Mouse (Mus musculus): ENCODE data around the gene Shf. TPM values are rescaled to one million over a fixed set of nuclear protein-coding genes. Genes with fewer than 3 reads are reported as not detected.

The Shf gene
- polyA plus RNA-seq, 1 experiment, result 14.7 TPM

DNA sequence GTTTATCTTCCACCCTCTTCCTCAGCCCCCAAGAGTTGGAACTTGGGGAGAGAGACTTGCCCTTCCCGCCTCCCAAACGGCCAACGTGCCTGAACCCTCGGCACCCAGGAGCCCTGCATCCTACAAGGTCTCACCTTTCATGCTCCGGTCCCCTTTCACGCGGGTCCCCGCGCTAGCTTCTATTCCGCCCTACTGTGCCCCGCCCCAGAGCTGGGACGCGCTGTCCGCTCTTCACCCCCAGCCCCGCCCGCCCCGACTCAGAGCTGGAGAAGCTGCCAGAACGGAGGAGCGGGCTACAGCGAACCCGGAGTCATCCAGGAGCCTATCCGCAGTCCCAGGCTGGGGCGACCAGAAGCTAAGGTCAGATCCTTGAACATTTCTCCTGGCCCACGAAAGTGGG, 55.4 kb downstream of the Shf start, which contains the start of gene Duoxa1:
Gene Duoxa1 (minus strand): TSS at position 195 of the 400 bp plus-strand sequence.
- peaks cover 4% of the 10 kb centered on the region; the same call in 1 of the 2 replicates for H3K4me1 ChIP-seq (ENCODE audit: control insufficient read depth, insufficient read depth, low read length)
- 6% methylated on average over 24 of the region's 24 CpGs for WGBS
- no peak within 1 kb of the TSS for H3K27ac ChIP-seq (ENCODE audit: insufficient read depth, low read depth, low read length)
- H3K4me3 ChIP-seq (ENCODE audit: insufficient read depth, low read depth, low read length), result no peak within 1 kb of the TSS
- no peak for DNase-seq
- TF ChIP-seq POLR2A (IDR thresholded peaks at IDR 0.05; ENCODE audit: low read depth, low read length) (no peak), CTCF (conservative IDR thresholded peaks at IDR 0.05; ENCODE audit: insufficient read depth, insufficient read length, low read depth, low read length) (no peak)
- H3K27me3 ChIP-seq (replicated peaks; ENCODE audit: control insufficient read depth, insufficient read depth, low read length), result no peaks in the 10 kb centered on the region
- H3K36me3 ChIP-seq (ENCODE audit: control insufficient read depth, insufficient read depth, low read length), result no peaks in the 10 kb centered on the region

DNA sequence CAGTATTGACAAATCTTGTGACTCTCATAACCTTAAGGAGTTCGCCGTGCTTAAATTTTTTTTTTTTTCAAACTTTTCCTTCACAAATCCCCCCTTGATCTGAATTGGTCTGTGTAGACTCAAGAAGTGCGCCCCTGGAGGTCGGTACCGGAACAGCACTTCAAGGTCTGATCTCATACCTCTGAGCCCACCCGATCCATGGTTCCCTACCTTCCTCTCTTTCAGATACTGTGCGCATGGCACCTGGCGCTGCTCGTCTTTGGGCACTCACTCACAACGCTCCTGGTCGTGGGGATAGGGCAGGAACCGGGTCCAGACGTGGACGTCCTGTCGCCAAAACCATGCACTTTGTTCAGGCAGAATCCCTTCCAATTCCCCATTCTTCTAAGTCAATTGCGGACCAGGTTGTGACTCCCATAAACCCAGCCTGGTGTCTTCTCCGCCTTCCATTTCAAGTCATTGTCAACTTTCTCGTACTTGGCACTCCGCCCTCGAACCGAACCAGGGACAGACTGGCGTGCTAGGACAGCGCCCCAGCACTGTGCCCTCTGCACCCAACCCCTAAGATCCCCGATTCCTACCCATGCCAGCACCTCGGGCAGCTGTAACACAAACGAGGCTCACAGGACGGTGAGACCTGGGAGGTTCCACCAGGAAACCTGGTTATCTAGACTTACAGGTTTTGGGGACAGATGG, 56.1 kb downstream of the Shf start:
- Histone ChIP-seq H3K4me3 (ENCODE audit: insufficient read depth, low read depth, low read length) (no peak overlapping the region), H3K27me3 (replicated peaks; ENCODE audit: control insufficient read depth, insufficient read depth, low read length) (no peaks in the 10 kb centered on the region), H3K4me1 (ENCODE audit: control insufficient read depth, insufficient read depth, low read length) (peaks cover 4% of the 10 kb centered on the region; the same call in 1 of the 2 replicates), H3K36me3 (ENCODE audit: control insufficient read depth, insufficient read depth, low read length) (no peaks in the 10 kb centered on the region), H3K27ac (ENCODE audit: insufficient read depth, low read depth, low read length) (no peak overlapping the region)
- peak; percentile 65 for TF ChIP-seq CTCF (conservative IDR thresholded peaks at IDR 0.05; ENCODE audit: insufficient read depth, insufficient read length, low read depth, low read length)
- TF ChIP-seq POLR2A (IDR thresholded peaks at IDR 0.05; ENCODE audit: low read depth, low read length), result no peak
- 4% methylated on average over 27 of the region's 27 CpGs for WGBS
- DNase-seq, result peak; percentile 53

DNA sequence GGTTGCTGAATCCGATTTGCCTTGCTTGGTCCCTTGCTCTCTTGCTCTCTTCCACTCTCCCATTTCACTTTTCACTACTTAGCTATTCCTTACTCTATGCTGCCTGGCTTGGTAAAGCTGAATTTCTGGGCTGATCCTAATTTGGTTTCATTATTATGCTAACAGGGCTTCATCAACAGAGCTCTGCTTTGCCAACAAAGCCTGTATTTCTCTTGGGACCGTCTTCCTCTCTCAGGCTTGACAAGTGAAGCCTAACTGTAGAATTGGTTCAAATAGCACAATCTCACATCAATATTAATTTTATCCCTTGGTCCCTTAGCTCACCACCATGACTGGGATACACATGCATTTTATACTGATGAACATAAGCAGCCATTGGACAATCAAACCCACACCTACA, 57.4 kb downstream of the Shf start:
- Histone ChIP-seq H3K4me3 (ENCODE audit: insufficient read depth, low read depth, low read length) (no peak overlapping the region), H3K27ac (ENCODE audit: insufficient read depth, low read depth, low read length) (no peak overlapping the region), H3K4me1 (ENCODE audit: control insufficient read depth, insufficient read depth, low read length) (peaks cover 4% of the 10 kb centered on the region; the same call in 1 of the 2 replicates), H3K36me3 (ENCODE audit: control insufficient read depth, insufficient read depth, low read length) (no peaks in the 10 kb centered on the region), H3K27me3 (replicated peaks; ENCODE audit: control insufficient read depth, insufficient read depth, low read length) (no peaks in the 10 kb centered on the region)
- WGBS, result 63% methylated on average over 2 of the region's 2 CpGs
- no peak for DNase-seq
- TF ChIP-seq CTCF (conservative IDR thresholded peaks at IDR 0.05; ENCODE audit: insufficient read depth, insufficient read length, low read depth, low read length) (no peak), POLR2A (IDR thresholded peaks at IDR 0.05; ENCODE audit: low read depth, low read length) (no peak)

DNA sequence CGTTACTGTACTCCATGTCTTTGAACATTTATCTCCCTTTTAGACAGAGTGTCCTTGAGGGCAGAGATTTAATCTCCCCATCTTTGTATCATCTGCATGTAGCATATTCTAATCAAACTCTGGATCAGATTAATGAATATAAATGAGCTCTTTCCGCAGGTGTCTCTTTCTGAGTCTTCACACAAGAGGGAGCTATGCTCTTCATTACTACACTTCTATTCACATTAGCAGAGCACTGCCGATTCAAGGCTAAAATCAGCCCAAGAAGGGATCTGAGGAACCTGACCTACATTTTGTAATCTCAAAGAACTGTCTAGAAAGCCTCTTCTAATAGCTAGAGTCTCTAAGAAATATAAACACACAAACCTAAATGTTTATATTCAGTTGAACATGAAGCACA, 59.3 kb downstream of the Shf start:
- Histone ChIP-seq H3K4me3 (ENCODE audit: insufficient read depth, low read depth, low read length) (no peak overlapping the region), H3K27ac (ENCODE audit: insufficient read depth, low read depth, low read length) (no peak overlapping the region), H3K27me3 (replicated peaks; ENCODE audit: control insufficient read depth, insufficient read depth, low read length) (no peaks in the 10 kb centered on the region), H3K4me1 (ENCODE audit: control insufficient read depth, insufficient read depth, low read length) (peaks cover 4% of the 10 kb centered on the region; the same call in 1 of the 2 replicates), H3K36me3 (ENCODE audit: control insufficient read depth, insufficient read depth, low read length) (no peaks in the 10 kb centered on the region)
- TF ChIP-seq CTCF (conservative IDR thresholded peaks at IDR 0.05; ENCODE audit: insufficient read depth, insufficient read length, low read depth, low read length), result no peak
- TF ChIP-seq POLR2A (IDR thresholded peaks at IDR 0.05; ENCODE audit: low read depth, low read length), result no peak
- WGBS, result 38% methylated on average over 3 of the region's 3 CpGs
- DNase-seq, result no peak

DNA sequence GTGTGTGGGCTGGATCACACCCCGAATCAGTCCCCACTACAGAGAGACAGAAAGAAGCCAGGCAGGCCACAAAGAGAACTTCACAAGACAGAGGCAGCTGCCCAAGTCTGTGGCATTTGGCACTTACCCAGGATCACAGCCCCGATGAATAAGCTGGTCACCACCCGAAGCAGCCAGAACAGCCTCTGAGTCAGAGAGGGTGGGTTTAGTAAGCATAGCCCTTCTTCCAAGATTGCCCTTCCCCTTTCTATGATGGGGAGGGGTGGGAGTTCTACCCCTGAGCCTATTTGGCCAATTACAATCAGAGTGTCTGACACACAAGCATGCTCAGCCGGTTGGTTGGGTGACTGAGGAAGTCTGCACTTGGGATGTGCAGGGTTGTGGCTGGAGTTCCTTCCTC, 62.8 kb downstream of the Shf start:
- DNase-seq, result no peak
- 0 out of 2 replicates have a peak, but pooled peaks cover 3% of the 10 kb centered on the region for H3K27me3 ChIP-seq (replicated peaks; ENCODE audit: control insufficient read depth, insufficient read depth, low read length)
- TF ChIP-seq POLR2A (IDR thresholded peaks at IDR 0.05; ENCODE audit: low read depth, low read length) (no peak), CTCF (conservative IDR thresholded peaks at IDR 0.05; ENCODE audit: insufficient read depth, insufficient read length, low read depth, low read length) (no peak)
- no peaks in the 10 kb centered on the region for H3K36me3 ChIP-seq (ENCODE audit: control insufficient read depth, insufficient read depth, low read length)
- peaks cover 6% of the 10 kb centered on the region; the same call in 1 of the 2 replicates for H3K4me1 ChIP-seq (ENCODE audit: control insufficient read depth, insufficient read depth, low read length)
- H3K4me3 ChIP-seq (ENCODE audit: insufficient read depth, low read depth, low read length), result no peak overlapping the region
- H3K27ac ChIP-seq (ENCODE audit: insufficient read depth, low read depth, low read length), result no peak overlapping the region
- 36% methylated on average over 4 of the region's 4 CpGs for WGBS

DNA sequence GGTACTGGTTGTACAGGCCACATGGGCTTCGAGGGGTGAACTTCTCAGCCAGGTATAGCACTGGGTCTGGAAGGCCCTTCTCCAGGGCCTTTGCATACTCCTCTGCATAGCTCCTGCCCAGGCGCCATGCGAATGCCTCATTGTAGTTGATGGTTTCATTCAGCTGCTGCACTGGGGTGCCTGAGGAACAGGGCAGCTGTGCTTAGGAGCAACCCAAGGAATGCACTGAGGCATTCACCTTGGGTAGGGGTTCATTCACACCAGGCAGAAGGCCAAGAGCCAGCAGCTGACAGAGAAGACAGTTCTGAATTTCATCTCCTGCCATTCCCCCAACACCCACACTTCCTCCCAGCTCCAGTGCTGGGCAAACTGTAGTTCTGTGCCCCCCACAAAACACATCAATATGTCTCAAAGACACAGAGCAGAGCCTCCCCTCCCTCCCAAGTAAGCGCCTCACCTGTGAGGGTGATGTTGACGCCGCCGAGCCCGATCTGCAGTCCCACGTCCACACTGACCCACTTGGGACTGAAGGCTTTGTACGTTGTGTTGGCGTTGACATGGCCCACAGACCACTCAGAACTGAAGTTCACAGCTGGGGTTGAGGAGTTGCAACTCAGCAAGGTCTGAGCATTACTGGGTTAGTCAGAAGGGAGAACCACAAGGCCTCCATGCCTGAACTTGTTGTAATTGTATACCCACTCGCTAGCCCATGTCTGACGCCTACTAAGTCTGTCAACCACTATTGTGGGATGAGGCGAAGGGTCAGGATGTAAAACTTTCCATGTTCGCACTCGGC, 63.7 kb downstream of the Shf start:
- 83% methylated on average over 16 of the region's 16 CpGs for WGBS
- H3K27ac ChIP-seq (ENCODE audit: insufficient read depth, low read depth, low read length), result no peak overlapping the region
- TF ChIP-seq CTCF (conservative IDR thresholded peaks at IDR 0.05; ENCODE audit: insufficient read depth, insufficient read length, low read depth, low read length), result no peak
- no peak for TF ChIP-seq POLR2A (IDR thresholded peaks at IDR 0.05; ENCODE audit: low read depth, low read length)
- DNase-seq, result no peak
- no peaks in the 10 kb centered on the region for H3K36me3 ChIP-seq (ENCODE audit: control insufficient read depth, insufficient read depth, low read length)
- no peak overlapping the region for H3K4me3 ChIP-seq (ENCODE audit: insufficient read depth, low read depth, low read length)
- H3K4me1 ChIP-seq (ENCODE audit: control insufficient read depth, insufficient read depth, low read length), result peaks cover 6% of the 10 kb centered on the region; the same call in 1 of the 2 replicates
- H3K27me3 ChIP-seq (replicated peaks; ENCODE audit: control insufficient read depth, insufficient read depth, low read length), result 0 out of 2 replicates have a peak, but pooled peaks cover 3% of the 10 kb centered on the region

DNA sequence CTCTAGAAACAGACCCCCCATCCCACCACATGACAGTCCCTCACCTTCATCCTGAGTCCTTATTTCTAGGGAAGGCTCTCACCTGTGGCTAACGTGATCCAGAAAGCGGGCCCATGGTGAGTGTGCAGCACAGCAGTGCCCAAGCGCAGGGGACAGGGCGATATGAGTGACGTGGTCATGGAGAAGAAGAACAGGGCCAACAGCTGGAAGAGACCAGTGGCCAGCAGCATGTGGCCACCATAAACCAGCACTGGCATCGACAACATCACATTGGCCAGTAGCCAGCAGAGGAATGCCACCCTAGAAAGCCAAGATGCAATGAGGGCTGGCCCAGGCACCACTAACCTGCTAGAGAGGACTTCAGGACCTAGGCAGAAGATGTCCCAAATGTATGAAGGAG, 64.4 kb downstream of the Shf start:
- no peak overlapping the region for H3K4me3 ChIP-seq (ENCODE audit: insufficient read depth, low read depth, low read length)
- H3K4me1 ChIP-seq (ENCODE audit: control insufficient read depth, insufficient read depth, low read length), result peaks cover 6% of the 10 kb centered on the region; the same call in 1 of the 2 replicates
- WGBS, result 92% methylated on average over 6 of the region's 6 CpGs
- H3K36me3 ChIP-seq (ENCODE audit: control insufficient read depth, insufficient read depth, low read length), result no peaks in the 10 kb centered on the region
- H3K27ac ChIP-seq (ENCODE audit: insufficient read depth, low read depth, low read length), result no peak overlapping the region
- peaks cover 3% of the 10 kb centered on the region; the same call in 1 of the 2 replicates for H3K27me3 ChIP-seq (replicated peaks; ENCODE audit: control insufficient read depth, insufficient read depth, low read length)
- TF ChIP-seq POLR2A (IDR thresholded peaks at IDR 0.05; ENCODE audit: low read depth, low read length), result no peak
- no peak for TF ChIP-seq CTCF (conservative IDR thresholded peaks at IDR 0.05; ENCODE audit: insufficient read depth, insufficient read length, low read depth, low read length)
- DNase-seq, result no peak
